Mouse (Mus musculus): ENCODE results near the gene Armc9. TPM values are rescaled to one million over a fixed set of nuclear protein-coding genes. Genes with fewer than 3 reads are reported as not detected.
A peak's percentile ranks its signal among the peaks of the same experiment; 100 is the strongest.

The Armc9 gene
- total RNA-seq, 2 experiments from 2014 or later: 32.7 to 36.7 TPM

GRCm38 (mm10) chr1:86161061-86161460 lies 6.5 kb downstream of the Armc9 start:
- no peak for DNase-seq
- intact Hi-C loops (cut with DNase I): no loop called here

DNA sequence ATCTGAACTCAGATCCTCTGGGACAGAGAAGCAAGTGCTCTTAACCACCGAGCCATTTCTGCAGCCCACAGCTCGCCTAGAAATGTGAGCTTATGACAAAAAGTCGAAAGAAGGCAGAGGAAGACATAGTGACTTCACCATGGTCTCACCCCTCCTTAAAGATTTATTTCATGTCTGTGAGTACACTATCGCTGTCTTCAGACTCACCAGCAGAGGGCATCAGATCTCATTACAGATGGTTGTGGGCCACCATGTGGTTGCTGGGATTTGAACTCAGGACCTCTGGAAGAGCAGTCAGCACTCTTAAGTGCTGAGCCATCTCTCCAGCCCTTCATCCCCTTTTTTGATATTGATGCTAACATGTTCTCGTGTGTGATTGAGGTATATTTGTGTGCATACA lies 20.0 kb downstream of the Armc9 start:
- no peak for DNase-seq
- intact Hi-C loops (cut with DNase I): loop anchor here (5.0 kb wide), 1 partner anchor 163 kb away; no protein-coding TSS in a partner anchor

GRCm38 (mm10) chr1:86176066-86176465 lies 21.5 kb downstream of the Armc9 start:
- DNase-seq: no peak
- intact Hi-C loops (cut with DNase I): loop anchor here (5.0 kb wide), 1 partner anchor 161 kb away; no protein-coding TSS in a partner anchor

GRCm38 (mm10) chr1:86178462-86179253 lies 24.1 kb downstream of the Armc9 start:
- peak; percentile 86 for DNase-seq
- intact Hi-C loops (cut with DNase I): loop anchor here (5.0 kb wide), 1 partner anchor 159 kb away; no protein-coding TSS in a partner anchor

- no peak for DNase-seq
- intact Hi-C loops (cut with DNase I): no loop called here
Measured at GRCm38 (mm10) chr1:86182004-86182709, 27.6 kb downstream of the Armc9 start.

- no peak for DNase-seq
- intact Hi-C loops (cut with DNase I): no loop called here
Measured at GRCm38 (mm10) chr1:86183577-86184263, 29.1 kb downstream of the Armc9 start.

DNA sequence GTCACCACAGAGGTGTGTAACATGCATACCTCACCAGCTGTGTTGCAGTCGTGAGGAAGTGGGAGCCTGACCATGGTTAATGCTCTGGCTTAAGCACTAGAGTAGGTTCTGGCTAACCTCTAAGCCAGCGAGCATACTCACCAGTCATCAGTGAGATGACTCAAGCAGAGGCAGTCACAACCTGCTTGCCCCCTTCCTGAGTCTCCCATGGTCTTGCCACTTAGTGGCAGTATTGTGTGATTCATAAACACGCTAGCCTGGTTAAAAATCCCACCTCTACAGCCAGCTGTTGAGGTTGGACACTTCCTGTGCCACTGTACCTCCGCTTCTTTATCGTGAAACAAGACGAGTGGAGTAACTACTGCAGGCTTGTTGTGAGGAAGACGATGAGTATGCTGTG lies 32.2 kb downstream of the Armc9 start:
- DNase-seq: no peak
- intact Hi-C loops (cut with DNase I): no loop called here

GRCm38 (mm10) chr1:86187856-86188255 lies 33.3 kb downstream of the Armc9 start:
- DNase-seq: no peak
- intact Hi-C loops (cut with DNase I): no loop called here

GRCm38 (mm10) chr1:86188271-86188670 lies 33.7 kb downstream of the Armc9 start:
- intact Hi-C loops (cut with DNase I): no loop called here

DNA sequence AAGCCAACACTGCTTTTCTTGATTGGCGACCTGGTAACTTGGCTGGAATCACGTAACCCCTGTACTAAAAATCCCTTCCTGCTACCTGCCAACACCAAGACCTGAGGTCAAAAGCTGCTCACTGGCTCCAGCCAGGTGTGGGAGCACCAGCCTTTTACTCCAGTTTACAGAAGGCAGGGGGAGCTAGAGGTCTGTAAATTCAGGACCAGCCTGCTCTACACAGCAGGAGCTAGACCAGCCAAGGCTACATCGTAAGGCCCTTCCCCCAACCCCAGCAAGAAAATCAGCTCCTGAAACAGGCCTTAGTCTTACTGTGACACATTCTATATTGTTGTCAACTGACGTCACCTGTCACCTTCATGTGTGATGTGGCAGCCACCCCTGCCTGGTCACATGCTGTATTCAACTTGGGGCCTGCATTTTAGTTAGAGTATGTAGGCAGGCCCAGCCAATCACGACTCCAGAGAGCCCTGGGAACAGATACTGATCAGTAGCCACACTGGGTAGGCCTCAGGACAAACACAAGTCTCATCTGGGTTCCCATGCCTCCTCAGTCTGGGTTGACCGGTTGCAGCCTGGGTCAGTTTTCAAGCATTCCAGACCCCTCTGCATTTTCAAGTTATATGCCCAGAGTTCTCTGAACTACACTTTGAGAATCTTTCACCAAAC lies 34.6 kb downstream of the Armc9 start:
- DNase-seq: no peak

More at GRCm38 (mm10) chr1:86188271-86188670, 33.7 kb downstream of the Armc9 start:
- DNase-seq: no peak

GRCm38 (mm10) chr1:86190843-86191242 lies 36.3 kb downstream of the Armc9 start:
- intact Hi-C loops (cut with DNase I): no loop called here
- no peak for DNase-seq

More for the DNA sequence above, 34.6 kb downstream of the Armc9 start:
- intact Hi-C loops (cut with DNase I): no loop called here

- DNase-seq: no peak
- intact Hi-C loops (cut with DNase I): no loop called here
Measured at GRCm38 (mm10) chr1:86194044-86194443, 39.5 kb downstream of the Armc9 start.

DNA sequence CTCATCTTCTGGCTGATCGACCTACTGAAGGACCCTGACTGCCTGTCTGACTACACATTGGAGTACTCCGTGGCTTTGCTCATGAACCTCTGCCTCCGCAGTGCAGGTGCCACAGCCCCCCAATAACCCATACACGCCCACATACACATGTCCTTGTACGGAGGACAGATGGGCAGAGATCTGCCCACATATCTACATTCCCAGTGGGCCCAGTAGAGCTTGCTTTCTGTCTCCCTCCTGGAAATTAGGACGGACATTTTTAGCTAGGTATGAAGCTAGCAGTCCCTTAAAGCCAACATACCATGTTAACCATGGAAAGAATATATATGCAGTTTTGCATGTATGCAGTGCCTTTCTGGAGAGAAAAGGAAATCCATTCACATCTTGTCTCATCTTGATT lies 43.7 kb downstream of the Armc9 start:
- intact Hi-C loops (cut with DNase I): no loop called here
- DNase-seq: no peak

DNA sequence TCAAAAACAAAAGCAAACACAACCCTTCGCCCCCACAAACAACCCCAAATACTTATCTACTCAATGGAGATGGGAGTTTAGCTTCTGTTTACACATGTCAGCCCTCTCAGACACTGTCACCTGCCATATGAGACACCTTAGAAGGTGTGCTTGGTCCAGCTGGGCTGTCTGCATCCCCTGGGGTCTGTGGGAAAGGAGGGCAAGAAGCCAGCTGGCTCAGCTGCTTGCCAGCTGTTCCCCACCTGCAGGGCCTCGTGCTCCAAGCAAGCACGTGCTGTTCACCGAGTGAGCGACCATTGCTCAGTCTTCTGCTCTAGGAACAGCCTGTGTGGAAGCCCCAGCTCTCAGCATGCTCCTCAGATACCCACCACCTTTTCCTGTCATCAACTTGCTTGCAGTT lies 44.4 kb downstream of the Armc9 start:
- peak; percentile 9 for DNase-seq
- intact Hi-C loops (cut with DNase I): no loop called here

- DNase-seq: no peak
Measured at GRCm38 (mm10) chr1:86201312-86201711, 46.7 kb downstream of the Armc9 start.

GRCm38 (mm10) chr1:86202617-86203219 lies 48.1 kb downstream of the Armc9 start:
- intact Hi-C loops (cut with DNase I): loop anchor here (2.0 kb wide), 1 partner anchor 40 kb away; no protein-coding TSS in a partner anchor
- no peak for DNase-seq

More at GRCm38 (mm10) chr1:86201312-86201711, 46.7 kb downstream of the Armc9 start:
- intact Hi-C loops (cut with DNase I): no loop called here

- intact Hi-C loops (cut with DNase I): no loop called here
- no peak for DNase-seq
Measured at GRCm38 (mm10) chr1:86210676-86211075, 56.1 kb downstream of the Armc9 start.

- intact Hi-C loops (cut with DNase I): no loop called here
- DNase-seq: no peak
Measured at GRCm38 (mm10) chr1:86211498-86211897, 56.9 kb downstream of the Armc9 start.

DNA sequence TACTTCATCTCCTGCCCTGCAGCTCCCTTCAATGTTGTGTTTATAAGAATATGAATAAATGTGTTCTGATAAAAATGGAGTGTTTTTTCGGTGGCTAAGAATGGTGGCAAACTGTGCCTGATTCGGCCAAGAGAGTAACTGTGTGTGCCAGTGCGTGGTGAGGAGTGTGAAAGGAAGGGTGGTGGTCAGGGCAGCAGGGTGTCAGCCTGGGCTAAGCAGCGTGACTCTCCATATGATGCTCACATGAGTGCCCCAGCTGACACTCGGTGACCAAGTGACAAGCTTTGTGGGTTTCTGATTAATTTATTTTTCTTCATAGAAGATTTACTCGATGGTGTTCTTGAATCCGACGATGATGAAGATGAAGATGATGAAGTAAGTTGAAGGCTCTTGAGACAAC lies 58.2 kb downstream of the Armc9 start:
- DNase-seq: no peak

DNA sequence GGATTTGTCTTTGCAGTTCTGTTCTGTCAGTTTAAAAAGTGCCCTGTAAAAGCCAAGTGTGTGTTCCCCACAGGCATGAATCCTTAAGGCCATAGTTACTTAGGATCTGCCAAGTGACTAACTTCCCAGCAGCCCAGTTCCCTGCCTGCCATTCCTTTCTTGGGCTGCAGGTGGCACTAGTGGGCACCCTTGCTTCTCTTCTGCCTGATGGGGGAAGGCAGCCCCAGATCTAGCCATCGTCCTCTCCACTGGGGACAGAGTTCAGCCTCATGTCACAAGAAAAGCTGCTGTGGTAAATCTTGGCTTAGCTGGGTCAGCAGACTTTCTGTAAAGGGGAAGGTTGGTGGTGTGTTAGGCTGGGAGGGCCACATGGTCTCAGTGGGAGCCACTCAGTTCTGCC lies 59.6 kb downstream of the Armc9 start:
- intact Hi-C loops (cut with DNase I): no loop called here

More for the DNA sequence above, 58.2 kb downstream of the Armc9 start:
- intact Hi-C loops (cut with DNase I): no loop called here

More for the DNA sequence above, 59.6 kb downstream of the Armc9 start:
- DNase-seq: peak; percentile 77

Measured in left cerebral cortex, postnatal 4 days (tissue).